Mouse (Mus musculus) G1E (cell line): ENCODE measurements around the gene Drc3. TPM values are rescaled to one million over a fixed set of nuclear protein-coding genes. Genes with fewer than 3 reads are reported as not detected.

Experiments
- ATAC-seq: 2 replicates; pipeline ENCODE4 v1.8.0; 2016; ENCODE audit warnings: mild to moderate bottlenecking; ENCODE audit not compliant: insufficient number of reproducible peaks, poor library complexity, low FRiP score, severe bottlenecking; ENCODE audit errors: extremely low read depth
- DNase-seq: peaks from one replicate; pipeline ENCODE4 v3.0.0; 2012; ENCODE audit warnings: low spot score
- H3K27me3 ChIP-seq: 2 replicates; pipeline ENCODE4 v1.6.1; 2012; ENCODE audit warnings: mild to moderate bottlenecking, low read length, inconsistent platforms; ENCODE audit not compliant: insufficient read depth
- H3K36me3 ChIP-seq: replicated peaks from 2 replicates; pipeline ENCODE3; 2012; ENCODE audit warnings: mild to moderate bottlenecking, inconsistent platforms
- H3K4me1 ChIP-seq: 2 replicates; pipeline ENCODE4 v1.6.1; 2012; ENCODE audit warnings: low read depth, low read length, inconsistent platforms, mixed read lengths; ENCODE audit not compliant: insufficient read depth
- H3K4me3 ChIP-seq: 2 replicates; pipeline ENCODE4 v1.5.1; 2012; ENCODE audit warnings: low read depth, mild to moderate bottlenecking, inconsistent platforms, low read length, moderate library complexity, mixed read lengths
- H3K9me3 ChIP-seq: replicated peaks from 2 replicates; pipeline ENCODE4 v1.6.1; 2012; ENCODE audit warnings: inconsistent platforms
- CTCF ChIP-seq: IDR thresholded peaks from 2 replicates; pipeline ENCODE4 v1.5.1; 2012; ENCODE audit warnings: low read depth, low read length, inconsistent platforms, mixed read lengths
- GATA1 ChIP-seq: IDR thresholded peaks from 2 replicates; pipeline ENCODE4 v1.6.1; 2012; ENCODE audit warnings: borderline replicate concordance, low read length, inconsistent platforms, mixed read lengths
- GATA2 ChIP-seq: IDR thresholded peaks from 2 replicates; pipeline ENCODE4 v1.6.1; 2012; ENCODE audit warnings: low read depth, low read length, inconsistent platforms, borderline replicate concordance
- POLR2AphosphoS5 ChIP-seq: IDR thresholded peaks from 2 replicates; pipeline ENCODE4 v1.6.1; 2012; ENCODE audit warnings: low read depth, low read length, inconsistent platforms; ENCODE audit not compliant: insufficient replicate concordance
- TAL1 ChIP-seq: conservative IDR thresholded peaks from 2 replicates; pipeline ENCODE4 v1.6.1; 2012; ENCODE audit warnings: low read depth, low read length, inconsistent platforms, mixed read lengths
- polyA plus RNA-seq: library from polyadenylated mRNA; stranded (reverse); fragments of >175 nt; gene quantifications from 2 replicates; pipeline ENCODE4 v1.2.3, GENCODE M21; 2012
- total RNA-seq, 2 experiments: library from RNA; stranded (forward) in 1 of 2; stranded (reverse) in 1 of 2; fragments of 200-1000 nt in 1 of 2; fragments of >200 nt in 1 of 2; fragmentation: Nextera tagmentation in 1 of 2; gene quantifications; 2 replicates each; pipeline ENCODE4 v1.2.3; 2014 to 2017

Gene Drc3
- total and polyA plus RNA-seq, 3 experiments: 0.07 to 1.4 (median 1.1) TPM

- no peak for DNase-seq
- Histone ChIP-seq H3K27me3 (no peaks in the 10 kb centered on the region), H3K4me3 (no peak overlapping the region), H3K4me1 (0 out of 2 replicates have a peak, but pooled peaks cover 4% of the 10 kb centered on the region), H3K9me3 (no peaks in the 10 kb centered on the region), H3K36me3 (peaks cover 3% of the 10 kb centered on the region)
- no peak for ATAC-seq
- TF ChIP-seq CTCF: no peak
- no peak for TF ChIP-seq TAL1
- TF ChIP-seq GATA1: no peak
- no peak for TF ChIP-seq POLR2AphosphoS5
- TF ChIP-seq GATA2: no peak
Measured at GRCm38 (mm10) chr11:60309875-60310274, 43.3 kb upstream of the Drc3 start.

- no peaks in the 10 kb centered on the region for H3K9me3 ChIP-seq
- H3K4me3 ChIP-seq: no peak overlapping the region
- no peak for ATAC-seq
- TF ChIP-seq GATA2: no peak
- no peak for TF ChIP-seq TAL1
- TF ChIP-seq GATA1: no peak
- no peak for TF ChIP-seq POLR2AphosphoS5
- no peak for TF ChIP-seq CTCF
- H3K36me3 ChIP-seq: peaks cover 3% of the 10 kb centered on the region
- H3K4me1 ChIP-seq: 0 out of 2 replicates have a peak, but pooled peaks cover 4% of the 10 kb centered on the region
- H3K27me3 ChIP-seq: no peaks in the 10 kb centered on the region
- no peak for DNase-seq
Measured at GRCm38 (mm10) chr11:60311025-60311854, 41.9 kb upstream of the Drc3 start.

GRCm38 (mm10) chr11:60316250-60316649, 36.9 kb upstream of the Drc3 start:
- Histone ChIP-seq H3K4me1 (peaks cover 3% of the 10 kb centered on the region; the same call in 1 of the 2 replicates), H3K27me3 (no peaks in the 10 kb centered on the region), H3K9me3 (no peaks in the 10 kb centered on the region), H3K36me3 (peaks cover 10% of the 10 kb centered on the region), H3K4me3 (no peak overlapping the region)
- TF ChIP-seq GATA1: no peak
- TF ChIP-seq CTCF: no peak
- no peak for TF ChIP-seq TAL1
- TF ChIP-seq GATA2: no peak
- TF ChIP-seq POLR2AphosphoS5: no peak
- no peak for ATAC-seq
- DNase-seq: no peak

- H3K9me3 ChIP-seq: no peaks in the 10 kb centered on the region
- peaks cover 3% of the 10 kb centered on the region; the same call in 1 of the 2 replicates for H3K4me1 ChIP-seq
- TF ChIP-seq CTCF: no peak
- no peak for TF ChIP-seq GATA1
- TF ChIP-seq TAL1: no peak
- no peak for TF ChIP-seq POLR2AphosphoS5
- no peak for TF ChIP-seq GATA2
- no peak overlapping the region for H3K4me3 ChIP-seq
- no peaks in the 10 kb centered on the region for H3K27me3 ChIP-seq
- peaks cover 10% of the 10 kb centered on the region for H3K36me3 ChIP-seq
- DNase-seq (no peak), ATAC-seq (no peak)
Measured at GRCm38 (mm10) chr11:60316883-60317282, 36.2 kb upstream of the Drc3 start.

GRCm38 (mm10) chr11:60317376-60318102, 35.6 kb upstream of the Drc3 start:
- H3K4me3 ChIP-seq: no peak overlapping the region
- peaks cover 3% of the 10 kb centered on the region; the same call in 1 of the 2 replicates for H3K4me1 ChIP-seq
- no peaks in the 10 kb centered on the region for H3K27me3 ChIP-seq
- no peak for TF ChIP-seq POLR2AphosphoS5
- TF ChIP-seq GATA1: no peak
- TF ChIP-seq TAL1: no peak
- no peak for TF ChIP-seq GATA2
- no peak for TF ChIP-seq CTCF
- no peak for DNase-seq
- ATAC-seq: no peak
- H3K9me3 ChIP-seq: no peaks in the 10 kb centered on the region
- H3K36me3 ChIP-seq: peaks cover 10% of the 10 kb centered on the region

- no peaks in the 10 kb centered on the region for H3K27me3 ChIP-seq
- ATAC-seq (no peak), DNase-seq (no peak)
- H3K9me3 ChIP-seq: no peaks in the 10 kb centered on the region
- H3K36me3 ChIP-seq: peaks cover 7% of the 10 kb centered on the region
- TF ChIP-seq GATA2 (no peak), GATA1 (no peak), POLR2AphosphoS5 (no peak), TAL1 (no peak), CTCF (no peak)
- H3K4me3 ChIP-seq: no peak overlapping the region
- peaks cover 3% of the 10 kb centered on the region; the same call in 1 of the 2 replicates for H3K4me1 ChIP-seq
Measured at GRCm38 (mm10) chr11:60318716-60319115, 34.4 kb upstream of the Drc3 start.
